Mouse (Mus musculus) limb, embryonic 14.5 days (tissue): ENCODE measurements around the gene Gm12184. TPM values are rescaled to one million over a fixed set of nuclear protein-coding genes. Genes with fewer than 3 reads are reported as not detected.

ENCODE experiments used
- ATAC-seq: fragments of 200-750 bp; cut with Nextera tagmentation; 2 replicates; pipeline ENCODE4 v1.8.0; 2017; ENCODE audit warnings: low read depth, moderate number of reproducible peaks, moderate TSS enrichment; ENCODE audit not compliant: low FRiP score
- DNase-seq: peaks from one replicate; pipeline ENCODE4 v3.0.0-alpha.2; 2015; ENCODE audit warnings: low spot score
- H3K27ac ChIP-seq: fragments of 300-500 bp; sonication (generic); replicated peaks from 2 replicates; pipeline ENCODE4 v1.5.1; 2014; ENCODE audit warnings: low read depth, mild to moderate bottlenecking, low read length, moderate library complexity, mixed read lengths
- H3K27me3 ChIP-seq: fragments of 300-500 bp; sonication (generic); 2 replicates; pipeline ENCODE4 v1.6.1; 2014; ENCODE audit warnings: low read length, mixed read lengths; ENCODE audit not compliant: control insufficient read depth, insufficient read depth
- H3K36me3 ChIP-seq: fragments of 300-500 bp; sonication (generic); 2 replicates; pipeline ENCODE4 v1.6.1; 2014; ENCODE audit warnings: mild to moderate bottlenecking, low read length, moderate library complexity, mixed read lengths; ENCODE audit not compliant: control insufficient read depth, insufficient read depth
- H3K4me1 ChIP-seq: fragments of 300-500 bp; sonication (generic); 2 replicates; pipeline ENCODE4 v1.6.1; 2014; ENCODE audit warnings: antibody characterized with exemption, low read length, mixed read lengths; ENCODE audit not compliant: control insufficient read depth, insufficient read depth
- H3K4me2 ChIP-seq: fragments of 300-500 bp; sonication (generic); replicated peaks from 2 replicates; pipeline ENCODE4 v1.6.1; 2014; ENCODE audit warnings: low read depth, mild to moderate bottlenecking, low read length, moderate library complexity; ENCODE audit not compliant: severe bottlenecking
- H3K4me3 ChIP-seq: fragments of 300-500 bp; sonication (generic); replicated peaks from 2 replicates; pipeline ENCODE4 v1.5.1; 2014; ENCODE audit warnings: low read length
- H3K9ac ChIP-seq: fragments of 300-500 bp; sonication (generic); 2 replicates; pipeline ENCODE4 v1.6.1; 2014; ENCODE audit warnings: mild to moderate bottlenecking, low read depth, low read length, moderate library complexity; ENCODE audit not compliant: severe bottlenecking
- H3K9me3 ChIP-seq: fragments of 300-500 bp; sonication (generic); 2 replicates; pipeline ENCODE4 v1.6.1; 2016; ENCODE audit warnings: low read length; ENCODE audit not compliant: control insufficient read depth
- POLR2A ChIP-seq: fragments of 200-500 bp; IDR thresholded peaks from 2 replicates; pipeline ENCODE4 v1.8.0; 2012; ENCODE audit warnings: inconsistent platforms, mild to moderate bottlenecking, moderate library complexity, borderline replicate concordance; ENCODE audit not compliant: insufficient read depth, insufficient read length; ENCODE audit errors: extremely low read depth
- WGBS: fragments of 180-500 bp; shearing (Covaris S2); extraction: QIAGEN DNeasy Blood & Tissue Kit; methylation state at CpG from one replicate; pipeline ENCODE4 v1.1.7; 2014; 5-methylcytosine and 5-hydroxymethylcytosine counted together
- polyA plus RNA-seq, 2 experiments: library from polyadenylated mRNA; depleted of rRNA in 1 of 2; stranded (reverse) in 1 of 2; unstranded in 1 of 2; fragments of >200 nt; fragmentation: Nextera tagmentation in 1 of 2; extraction: Ambion mirVana in 1 of 2; gene quantifications; 2 replicates each; pipeline versions ENCODE4 v1.2.1 to v1.2.3; 2012 to 2014

Gene Gm12184
- polyA plus RNA-seq, 2 experiments: 7.9 to 55.1 TPM

DNA sequence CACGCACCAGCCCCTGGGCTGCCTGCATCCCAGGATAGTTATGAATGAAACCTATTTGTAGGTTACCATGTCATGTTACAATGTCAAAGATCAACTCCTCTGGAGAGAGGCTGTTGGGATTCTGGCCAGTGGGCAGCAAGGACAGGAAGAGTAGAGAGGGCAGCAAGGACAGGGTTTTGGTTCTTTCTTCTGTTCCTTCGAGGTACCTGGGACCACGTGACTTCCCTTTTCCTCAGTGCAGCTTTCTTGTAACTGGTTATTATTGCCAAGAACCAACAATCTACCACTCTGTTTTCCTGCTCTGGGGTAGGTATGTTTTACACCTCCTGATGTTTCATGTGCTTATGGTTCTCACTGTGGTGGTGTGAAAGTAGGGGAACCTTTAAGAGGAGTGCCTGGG is 37.4 kb upstream of the Gm12184 start:
- no peak overlapping the region for H3K27ac ChIP-seq

DNA sequence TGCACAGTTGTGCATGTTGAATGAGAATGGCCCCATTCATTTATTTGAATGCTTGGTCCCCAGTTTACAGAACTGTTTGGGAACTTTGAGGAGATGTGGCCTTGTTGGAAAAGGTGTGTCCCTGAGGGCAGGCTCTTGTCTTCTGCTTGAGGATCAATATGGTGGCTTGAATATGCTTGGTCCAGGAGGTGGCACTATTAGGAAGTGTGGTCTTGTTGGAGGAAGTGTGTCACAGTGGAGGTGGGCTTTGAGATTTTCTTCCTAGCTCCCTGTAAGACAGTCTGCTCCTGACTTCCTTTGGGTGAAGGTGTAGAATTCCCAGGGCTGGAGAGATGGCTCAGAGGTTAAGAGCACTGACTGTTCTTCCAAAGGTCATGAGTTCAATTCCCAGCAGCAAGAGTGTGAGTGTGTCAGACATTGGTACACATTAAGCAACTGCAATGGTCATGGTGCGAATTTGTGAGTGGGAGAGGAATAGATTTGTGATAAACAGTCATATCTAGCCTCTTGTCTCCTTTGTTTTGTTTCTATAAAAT is 36.4 kb upstream of the Gm12184 start:
- 84% methylated on average over 1 of the region's 1 CpGs for WGBS
- H3K9me3 ChIP-seq: no peaks in the 10 kb centered on the region
- 0 out of 2 replicates have a peak, but pooled peaks cover 7% of the 10 kb centered on the region for H3K27me3 ChIP-seq
- no peaks in the 10 kb centered on the region for H3K36me3 ChIP-seq
- H3K4me1 ChIP-seq: peaks cover 5% of the 10 kb centered on the region; the same call in 1 of the 2 replicates
- no peak for ATAC-seq
- no peak overlapping the region for H3K27ac ChIP-seq
- H3K9ac ChIP-seq: no peak overlapping the region
- no peak overlapping the region for H3K4me3 ChIP-seq
- TF ChIP-seq POLR2A: no peak
- no peak overlapping the region for H3K4me2 ChIP-seq
- no peak for DNase-seq

More for the DNA sequence above, 37.4 kb upstream of the Gm12184 start:
- no peak for TF ChIP-seq POLR2A
- H3K4me2 ChIP-seq: no peak overlapping the region
- 0 out of 2 replicates have a peak, but pooled peaks cover 7% of the 10 kb centered on the region for H3K27me3 ChIP-seq
- H3K9ac ChIP-seq: no peak overlapping the region
- DNase-seq (no peak), ATAC-seq (no peak)
- no peaks in the 10 kb centered on the region for H3K36me3 ChIP-seq
- H3K9me3 ChIP-seq: no peaks in the 10 kb centered on the region
- H3K4me3 ChIP-seq: no peak overlapping the region
- 82% methylated on average over 3 of the region's 3 CpGs for WGBS
- H3K4me1 ChIP-seq: no peaks in the 10 kb centered on the region

- H3K27ac ChIP-seq: no peak overlapping the region
- no peaks in the 10 kb centered on the region for H3K36me3 ChIP-seq
- H3K4me1 ChIP-seq: peaks cover 14% of the 10 kb centered on the region
- WGBS: under 1% methylated on average over 6 of the region's 6 CpGs
- peak overlapping the region; percentile 55; the same call in 1 of the 2 replicates for H3K4me3 ChIP-seq
- TF ChIP-seq POLR2A: no peak
- peak overlapping the region; percentile 46 for H3K4me2 ChIP-seq
- 0 out of 2 replicates have a peak overlapping the region, but pooled peaks have one; percentile 2 for H3K9ac ChIP-seq
- DNase-seq (peak; percentile 91), ATAC-seq (no peak)
- H3K9me3 ChIP-seq: no peaks in the 10 kb centered on the region
- 0 out of 2 replicates have a peak, but pooled peaks cover 7% of the 10 kb centered on the region for H3K27me3 ChIP-seq
These were observed 32.6 kb upstream of the Gm12184 start for GRCm38 (mm10) chr11:48859014-48859413.

DNA sequence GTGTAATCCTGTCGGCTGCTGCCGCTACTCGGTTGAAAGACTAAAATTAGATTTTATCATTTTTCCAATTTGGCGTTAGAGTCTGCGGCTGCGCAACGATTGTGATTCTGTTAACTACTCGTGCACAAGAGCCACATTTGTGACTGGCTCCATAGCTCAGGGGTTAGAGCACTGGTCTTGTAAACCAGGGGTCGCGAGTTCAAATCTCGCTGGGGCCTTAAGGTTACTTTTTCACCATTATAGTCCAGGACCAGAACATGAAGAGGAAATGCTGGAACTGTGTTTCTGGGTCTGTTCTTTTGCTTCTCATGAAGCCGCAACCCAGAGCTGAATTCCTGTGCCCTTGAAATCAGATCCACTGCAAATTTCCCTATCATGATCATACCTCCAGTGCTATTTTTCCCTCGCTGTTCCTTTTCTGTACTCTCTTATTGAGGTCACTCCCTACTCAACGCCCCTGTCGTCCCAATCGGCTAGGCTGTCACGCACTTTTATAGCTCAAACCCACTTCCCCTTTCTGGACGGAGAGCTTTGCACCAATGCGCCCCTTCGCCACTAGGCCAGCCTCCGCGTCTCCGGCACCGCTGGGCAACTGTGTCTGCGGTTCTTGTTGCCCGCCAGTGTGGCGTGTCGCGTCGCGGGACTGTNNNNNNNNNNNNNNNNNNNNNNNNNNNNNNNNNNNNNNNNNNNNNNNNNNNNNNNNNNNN is 27.2 kb upstream of the Gm12184 start:
- WGBS: under 1% methylated on average over 31 of the region's 31 CpGs
- no peak for TF ChIP-seq POLR2A
- no peaks in the 10 kb centered on the region; the same call in 1 of the 2 replicates for H3K27me3 ChIP-seq

GRCm38 (mm10) chr11:48852624-48853473 is 26.4 kb upstream of the Gm12184 start:
- Histone ChIP-seq H3K27ac (no peak overlapping the region), H3K4me3 (peak overlapping the region; percentile 55), H3K4me2 (peak overlapping the region; percentile 68), H3K9ac (peak overlapping the region; percentile 44), H3K36me3 (no peaks in the 10 kb centered on the region), H3K9me3 (no peaks in the 10 kb centered on the region), H3K27me3 (no peaks in the 10 kb centered on the region; the same call in 1 of the 2 replicates), H3K4me1 (peaks cover 16% of the 10 kb centered on the region)
- DNase-seq: peak; percentile 8
- WGBS: 7% methylated on average over 23 of the region's 23 CpGs
- ATAC-seq: peak; percentile 7
- TF ChIP-seq POLR2A: no peak

More for the DNA sequence above, 27.2 kb upstream of the Gm12184 start:
- Histone ChIP-seq H3K4me1 (peaks cover 21% of the 10 kb centered on the region), H3K9me3 (no peaks in the 10 kb centered on the region), H3K36me3 (no peaks in the 10 kb centered on the region), H3K4me3 (peak overlapping the region; percentile 55), H3K4me2 (peak overlapping the region; percentile 68), H3K27ac (no peak overlapping the region), H3K9ac (peak overlapping the region; percentile 50)
- ATAC-seq (peak; percentile 74), DNase-seq (peak; percentile 83)
